28 mouse cellular contexts compared by ENCODE assay signal in the genomic region with DNA sequence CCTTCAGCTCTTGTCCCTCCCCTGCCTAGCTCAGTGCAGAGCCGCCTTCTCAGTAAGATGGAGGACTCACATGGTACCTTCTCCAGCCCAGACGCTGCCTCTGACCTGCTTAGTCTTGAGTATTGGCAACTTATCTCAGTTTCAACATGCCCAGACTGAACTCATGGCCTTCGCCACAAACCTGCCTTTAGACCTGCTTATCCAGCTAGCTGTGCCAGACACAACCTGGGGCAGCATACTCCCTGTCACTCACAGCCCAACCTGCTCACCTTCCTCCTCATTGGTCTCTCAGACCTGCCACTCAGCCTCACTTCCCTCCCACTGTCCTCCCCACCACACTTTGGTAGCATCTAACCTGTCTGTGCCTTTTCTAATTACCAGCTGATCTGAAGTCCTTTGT. TPM values are rescaled to one million over a fixed set of nuclear protein-coding genes. Genes with fewer than 3 reads are reported as not detected.
DNase-seq lines count a peak whose midpoint lies in the region; ATAC-seq and TF ChIP-seq lines count a peak whose summit lies in the region.
"Had no signal": no experiment of that assay in that cellular context is flagged by ENCODE, and none has a peak within 500 bp of the region (broad histone marks: within the 10 kb centered on the region; RNA-seq: fewer than 3 reads in every experiment).

No protein-coding gene starts in this region.

- no peak for TF ChIP-seq CTCF in stomach, postnatal 0 days (IDR thresholded peaks at IDR 0.05; ENCODE audit: low read depth)

- H3K9ac ChIP-seq in hindbrain, embryonic 12.5 days: no peak overlapping the region
- no peak overlapping the region for H3K9ac ChIP-seq in stomach, postnatal 0 days (ENCODE audit: low read length)
- H3K9ac ChIP-seq: embryonic facial prominence, embryonic 12.5 days; forebrain, embryonic 12.5 days had no signal

- WGBS in hindbrain, embryonic 10.5 days: 95% methylated on average over 3 of the region's 3 CpGs
- 85% methylated on average over 3 of the region's 3 CpGs for WGBS in hindbrain, embryonic 12.5 days
- WGBS in stomach, postnatal 0 days: 62% methylated on average over 3 of the region's 3 CpGs
- WGBS in embryonic facial prominence, embryonic 10.5 days: 86% methylated on average over 3 of the region's 3 CpGs

- 0 out of 2 replicates have a peak, but pooled peaks cover 6% of the 10 kb centered on the region for H3K9me3 ChIP-seq in hindbrain, embryonic 10.5 days
- no peaks in the 10 kb centered on the region for H3K9me3 ChIP-seq in hindbrain, embryonic 12.5 days (replicated peaks)
- no peaks in the 10 kb centered on the region for H3K9me3 ChIP-seq in stomach, postnatal 0 days (ENCODE audit: control insufficient read depth, low read length)
- 0 out of 2 replicates have a peak, but pooled peaks cover 3% of the 10 kb centered on the region for H3K9me3 ChIP-seq in embryonic facial prominence, embryonic 10.5 days
- H3K9me3 ChIP-seq: forebrain, embryonic 10.5 days; G1E had no signal

- ATAC-seq in hindbrain, embryonic 12.5 days (ENCODE audit: low FRiP score): no peak
- ATAC-seq in stomach, postnatal 0 days (ENCODE audit: low FRiP score, low TSS enrichment): peak; percentile 9; the same call in 1 of the 2 replicates
- ATAC-seq: activated CD4-positive, CD25-positive, alpha-beta regulatory T cell, adult 4 months; CD4-positive, CD25-positive, alpha-beta regulatory T cell, adult 4 months; forebrain, embryonic 14.5 days; forebrain, embryonic 16.5 days; Patski had no signal

- no peak for TF ChIP-seq EP300 in stomach, postnatal 0 days (optimal IDR thresholded peaks at IDR 0.05)

- H3K27ac ChIP-seq in hindbrain, embryonic 10.5 days: peak overlapping the region; percentile 36; the same call in 1 of the 2 replicates
- no peak overlapping the region for H3K27ac ChIP-seq in hindbrain, embryonic 12.5 days
- H3K27ac ChIP-seq in stomach, postnatal 0 days (replicated peaks): no peak overlapping the region
- H3K27ac ChIP-seq in embryonic facial prominence, embryonic 10.5 days (replicated peaks): no peak overlapping the region; the same call in 1 of the 2 replicates
- H3K27ac ChIP-seq: embryonic facial prominence, embryonic 12.5 days; forebrain, embryonic 10.5 days; forebrain, embryonic 12.5 days had no signal

- no peak for DNase-seq in hindbrain, embryonic 10.5 days (ENCODE audit: low spot score)
- peak; percentile 38 for DNase-seq in urinary bladder, postnatal 25 days (ENCODE audit: low spot score)
- no peak for DNase-seq in urinary bladder, adult 2 months (ENCODE audit: low spot score)
- DNase-seq in fat pad, adult 2 months (ENCODE audit: extremely low read depth, low read depth, low spot score): peak; percentile 93
- DNase-seq in stomach, postnatal 0 days (ENCODE audit: low spot score): no peak
- DNase-seq in embryonic facial prominence, embryonic 10.5 days (ENCODE audit: low spot score): no peak
- DNase-seq: adrenal gland, adult 2 months; adrenal gland, postnatal 10 days; adrenal gland, postnatal 25 days; B cell, adult 2 months; cerebellum, adult 11 months; cerebellum, adult 18-20 months; cerebellum, adult 8-10 months; cerebellum, adult 9-11 months; cerebellum, postnatal 14 days; cerebellum, postnatal 36 days; embryo, embryonic 11 days had no signal

- H3K36me3 ChIP-seq in hindbrain, embryonic 10.5 days: no peaks in the 10 kb centered on the region; the same call in 1 of the 2 replicates
- H3K36me3 ChIP-seq in hindbrain, embryonic 12.5 days: no peaks in the 10 kb centered on the region
- H3K36me3 ChIP-seq in stomach, postnatal 0 days (ENCODE audit: control insufficient read depth, insufficient read depth, low read length): no peaks in the 10 kb centered on the region
- 0 out of 2 replicates have a peak, but pooled peaks cover 3% of the 10 kb centered on the region for H3K36me3 ChIP-seq in embryonic facial prominence, embryonic 10.5 days (replicated peaks)
- H3K36me3 ChIP-seq: embryonic facial prominence, embryonic 12.5 days; forebrain, embryonic 12.5 days; G1E had no signal

- H3K4me1 ChIP-seq in hindbrain, embryonic 10.5 days (replicated peaks): no peaks in the 10 kb centered on the region
- 0 out of 2 replicates have a peak, but pooled peaks cover 3% of the 10 kb centered on the region for H3K4me1 ChIP-seq in hindbrain, embryonic 12.5 days
- no peaks in the 10 kb centered on the region for H3K4me1 ChIP-seq in stomach, postnatal 0 days (replicated peaks; ENCODE audit: control insufficient read depth, insufficient read depth)
- no peaks in the 10 kb centered on the region for H3K4me1 ChIP-seq in embryonic facial prominence, embryonic 10.5 days
- H3K4me1 ChIP-seq: embryonic facial prominence, embryonic 12.5 days; forebrain, embryonic 12.5 days had no signal

- H3K4me2 ChIP-seq in hindbrain, embryonic 12.5 days (replicated peaks): no peak overlapping the region
- no peak overlapping the region for H3K4me2 ChIP-seq in stomach, postnatal 0 days (replicated peaks; ENCODE audit: low read depth)
- H3K4me2 ChIP-seq: embryonic facial prominence, embryonic 12.5 days; forebrain, embryonic 12.5 days had no signal

- H3K4me3 ChIP-seq in hindbrain, embryonic 10.5 days: no peak overlapping the region
- H3K4me3 ChIP-seq in hindbrain, embryonic 12.5 days: no peak overlapping the region
- no peak overlapping the region for H3K4me3 ChIP-seq in stomach, postnatal 0 days (ENCODE audit: low read depth, low read length)
- H3K4me3 ChIP-seq in embryonic facial prominence, embryonic 10.5 days: no peak overlapping the region
- H3K4me3 ChIP-seq: embryonic facial prominence, embryonic 12.5 days; forebrain, embryonic 10.5 days; forebrain, embryonic 12.5 days had no signal

- no peaks in the 10 kb centered on the region for H3K27me3 ChIP-seq in hindbrain, embryonic 10.5 days (ENCODE audit: insufficient read depth, poor library complexity, severe bottlenecking)
- no peaks in the 10 kb centered on the region for H3K27me3 ChIP-seq in hindbrain, embryonic 12.5 days
- no peaks in the 10 kb centered on the region for H3K27me3 ChIP-seq in stomach, postnatal 0 days (ENCODE audit: control insufficient read depth, insufficient read depth, low read length)
- H3K27me3 ChIP-seq in embryonic facial prominence, embryonic 10.5 days (replicated peaks; ENCODE audit: low read depth, poor library complexity, severe bottlenecking): 0 out of 2 replicates have a peak, but pooled peaks cover 12% of the 10 kb centered on the region
- H3K27me3 ChIP-seq: CH12.LX; embryonic facial prominence, embryonic 12.5 days; forebrain, embryonic 12.5 days; Patski had no signal

RNA-seq across cellular contexts. Expression of a gene that starts 32.8 kb away (rescaled TPM):
- 0.47 TPM in 2 replicates for polyA plus RNA-seq in hindbrain, embryonic 10.5 days (2016; fragmentation: Nextera tagmentation; extraction: Ambion mirVana)
- polyA plus RNA-seq in hindbrain, embryonic 12.5 days (2016; fragmentation: Nextera tagmentation; extraction: Ambion mirVana): 0.71 and 0.72 TPM in 2 replicates
- 1.7 and 2.2 TPM in 2 replicates for polyA plus RNA-seq in urinary bladder, adult 2 months (2012; rRNA removed)
- polyA plus RNA-seq in stomach, postnatal 0 days (2015; fragmentation: Nextera tagmentation; extraction: Ambion mirVana): 0.57 and 0.67 TPM in 2 replicates
- polyA plus RNA-seq in embryonic facial prominence, embryonic 10.5 days (2016; fragmentation: Nextera tagmentation; extraction: Ambion mirVana): 0.67 and 0.85 TPM in 2 replicates
- polyA plus RNA-seq: activated CD4-positive, CD25-positive, alpha-beta regulatory T cell, adult 4 months; CD4-positive, CD25-positive, alpha-beta regulatory T cell, adult 4 months; G1E had no signal

Comparison
In these comparisons a context has a peak if more than half of its experiments do, and no peak if none do; other contexts are left out.
1. DNase-seq: peak in urinary bladder, postnatal 25 days (single experiment) and fat pad, adult 2 months (single experiment); none in hindbrain, embryonic 10.5 days (single experiment), urinary bladder, adult 2 months (single experiment), stomach, postnatal 0 days (single experiment) and embryonic facial prominence, embryonic 10.5 days (single experiment).